Mouse (Mus musculus): Measurements from ENCODE around the gene Macf1.
"Not testable (repeated sequence)": the region's sequence is repeated elsewhere in the genome, so short reads cannot be mapped to it uniquely, and the experiment has no call there.

Gene Macf1

GRCm38 (mm10) chr4:123669696-123670095, 14.5 kb downstream of the Macf1 start:
- DNase-seq = no peak

DNA sequence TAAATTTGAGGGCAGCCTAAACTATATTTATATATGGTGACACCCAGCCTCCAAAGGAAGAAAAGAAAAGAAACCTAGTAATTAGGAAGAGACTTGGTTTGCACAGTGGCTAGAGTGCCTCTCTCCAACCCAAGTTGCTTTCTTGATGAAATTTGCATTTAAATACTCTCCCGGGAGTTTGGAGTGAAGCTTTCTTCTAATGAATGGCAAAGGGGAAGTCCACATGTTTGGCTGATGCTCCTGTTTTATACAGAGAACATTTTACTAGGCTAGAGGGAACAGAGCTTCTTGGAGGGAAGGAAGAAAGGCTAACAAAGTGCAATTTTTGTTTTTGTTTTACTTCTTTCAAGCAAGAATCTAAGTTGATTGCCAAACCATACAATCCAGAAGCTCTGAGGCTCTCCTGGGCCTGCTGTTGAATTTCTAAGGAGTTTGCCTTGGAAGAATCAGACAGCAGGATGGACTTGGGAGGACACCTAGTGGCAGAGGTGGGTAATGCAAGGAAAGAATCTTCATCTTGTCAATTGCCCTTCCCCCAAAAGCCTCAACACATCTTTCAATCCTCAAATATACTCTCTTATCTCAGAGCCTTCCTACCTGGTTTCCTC, 16.8 kb downstream of the Macf1 start:
- DNase-seq = peak; percentile 80

- DNase-seq = no peak
Measured at GRCm38 (mm10) chr4:123666517-123666916, 17.6 kb downstream of the Macf1 start.

DNA sequence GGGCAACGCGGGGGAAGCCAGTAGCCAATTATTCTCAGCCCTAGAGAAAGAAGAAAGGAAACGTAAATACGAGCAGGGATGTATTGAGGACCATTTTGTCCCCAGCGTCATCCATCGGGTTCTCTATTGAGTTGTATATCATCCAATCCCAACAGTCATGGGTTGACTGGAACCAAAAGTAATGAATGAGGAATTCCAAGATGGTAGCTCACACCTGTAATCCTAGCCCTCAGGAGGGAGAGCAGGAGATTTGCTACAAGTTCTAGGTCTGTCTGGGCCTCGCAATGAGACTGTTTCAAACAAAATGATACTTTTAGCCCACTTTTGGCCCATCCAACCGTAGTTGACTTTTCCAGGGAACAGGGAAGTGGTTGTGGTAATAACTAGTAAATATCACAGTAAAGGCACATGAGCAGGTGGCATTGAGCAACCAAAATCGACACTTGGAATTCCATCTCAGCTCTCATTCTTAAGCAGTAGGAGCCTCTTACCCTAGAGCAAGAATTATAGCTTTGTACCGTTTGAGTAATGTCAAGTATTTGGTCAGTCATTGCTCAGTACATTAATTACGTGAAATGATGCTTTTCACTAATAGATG, 18.4 kb downstream of the Macf1 start:
- no peak for DNase-seq

GRCm38 (mm10) chr4:123664951-123665661, 19.1 kb downstream of the Macf1 start:
- no peak for DNase-seq

- no peak for DNase-seq
Measured at GRCm38 (mm10) chr4:123664021-123664950, 19.9 kb downstream of the Macf1 start.

DNA sequence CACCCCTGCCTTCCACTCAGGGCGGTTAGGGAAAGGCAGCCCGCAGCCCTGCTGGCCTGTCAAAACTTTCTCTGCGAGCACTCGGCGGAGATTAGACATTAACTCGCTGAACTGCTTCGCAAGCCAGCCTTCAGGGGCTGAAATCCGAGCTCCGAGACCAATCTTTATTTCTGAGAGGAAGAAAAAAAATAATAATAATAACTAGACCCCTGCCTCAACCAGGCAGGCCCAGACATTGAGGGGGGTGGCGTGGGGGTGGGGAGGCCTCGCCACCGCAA, 20.5 kb downstream of the Macf1 start:
- no peak for DNase-seq

DNA sequence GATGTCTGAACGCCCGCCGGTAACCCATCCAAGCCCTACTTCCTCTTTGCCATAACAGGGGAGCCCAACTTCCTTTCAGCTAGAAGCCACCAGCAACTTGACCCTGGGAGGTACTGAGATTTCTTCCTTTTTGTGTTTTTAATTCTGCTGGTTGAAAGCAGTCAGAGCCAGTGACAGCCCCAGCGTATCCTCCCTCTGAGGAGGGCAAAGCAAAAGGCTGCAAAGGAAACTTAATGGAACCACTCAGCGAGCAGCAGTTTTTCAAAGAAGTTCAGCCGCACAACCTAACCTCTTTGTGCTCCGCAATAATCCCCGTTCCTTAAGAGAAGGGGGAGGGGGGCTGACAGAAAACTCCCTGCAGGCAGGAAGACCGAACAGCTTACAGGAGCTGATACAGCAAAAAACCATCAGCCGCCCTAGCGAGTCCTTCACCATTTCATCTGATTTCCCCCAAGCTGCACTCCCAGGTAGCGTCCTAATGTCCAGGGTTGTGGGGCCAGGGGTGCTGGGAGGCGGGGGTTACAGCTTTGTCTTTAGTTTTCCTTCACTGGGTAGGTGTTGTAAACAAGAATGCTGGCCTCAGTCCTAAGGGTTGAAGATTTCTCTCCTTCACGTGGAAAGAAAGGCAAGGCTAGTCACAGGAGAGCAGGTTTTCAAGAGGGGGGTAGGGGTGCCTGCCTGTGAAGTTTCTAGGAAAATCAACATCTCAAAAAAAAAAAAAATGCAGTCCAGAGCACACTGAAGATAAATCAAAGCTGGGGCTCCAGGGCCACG, 21.1 kb downstream of the Macf1 start:
- DNase-seq = no peak

DNA sequence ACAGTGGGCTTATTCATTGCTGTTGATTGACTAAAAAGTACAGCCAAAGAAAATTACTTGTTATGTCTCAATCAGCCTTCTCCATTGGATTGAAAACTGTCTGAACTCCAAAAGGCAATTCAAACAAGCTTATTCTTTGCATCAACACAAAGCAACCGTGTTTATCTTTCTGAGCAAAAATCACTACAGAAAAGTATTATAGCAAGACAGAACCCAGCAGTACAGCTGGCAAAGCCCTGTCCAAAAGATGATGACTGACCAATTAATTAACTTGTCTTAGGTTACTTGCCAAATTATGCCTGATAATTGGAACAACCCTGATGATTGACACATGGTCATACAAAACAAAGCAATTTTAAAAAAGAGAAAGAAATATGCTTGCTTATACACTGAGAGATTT, 26.0 kb downstream of the Macf1 start:
- DNase-seq = no peak

- DNase-seq = no peak
Measured at GRCm38 (mm10) chr4:123655245-123655644, 28.9 kb downstream of the Macf1 start.

GRCm38 (mm10) chr4:123654566-123654965, 29.6 kb downstream of the Macf1 start:
- no peak for DNase-seq

DNA sequence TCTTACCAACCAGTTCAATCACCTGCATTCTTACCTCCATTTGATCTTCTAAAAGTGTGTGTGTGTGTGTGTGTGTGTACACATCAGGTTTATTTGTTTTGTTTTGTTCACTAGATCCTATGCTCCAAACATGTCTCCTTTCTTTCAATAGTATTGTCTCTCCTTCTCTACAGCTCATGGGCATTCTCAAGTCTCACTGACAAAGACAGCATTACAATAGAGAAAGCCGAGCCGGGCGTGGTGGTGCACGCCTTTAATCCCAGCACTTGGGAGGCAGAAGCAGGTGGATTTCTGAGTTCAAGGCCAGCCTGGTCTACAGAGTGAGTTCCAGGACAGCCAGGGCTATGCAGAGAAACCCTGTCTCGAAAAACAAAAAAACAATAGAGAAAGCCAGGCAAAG, 30.7 kb downstream of the Macf1 start:
- DNase-seq = not testable (repeated sequence)

GRCm38 (mm10) chr4:123652130-123652529, 32.0 kb downstream of the Macf1 start:
- DNase-seq = no peak

DNA sequence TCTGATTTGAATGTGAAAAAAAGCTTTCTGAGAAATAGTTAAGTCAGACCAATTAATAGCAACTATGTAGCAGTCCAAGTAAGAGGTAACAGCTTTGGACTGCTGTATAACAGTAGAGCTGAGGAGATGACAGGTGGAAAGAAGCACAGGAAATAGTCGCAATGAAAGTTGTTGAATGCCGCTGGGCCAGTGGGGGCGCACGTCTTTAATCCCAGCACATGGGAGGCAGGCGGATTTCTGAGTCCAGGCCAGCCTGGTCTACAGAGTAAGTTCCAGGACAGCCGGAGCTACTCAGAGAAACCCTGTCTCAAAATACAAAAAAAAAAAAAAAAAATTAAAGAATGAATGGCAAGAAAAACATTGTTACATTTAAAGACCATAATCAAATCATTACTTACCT, 35.0 kb downstream of the Macf1 start:
- no peak for DNase-seq

DNA sequence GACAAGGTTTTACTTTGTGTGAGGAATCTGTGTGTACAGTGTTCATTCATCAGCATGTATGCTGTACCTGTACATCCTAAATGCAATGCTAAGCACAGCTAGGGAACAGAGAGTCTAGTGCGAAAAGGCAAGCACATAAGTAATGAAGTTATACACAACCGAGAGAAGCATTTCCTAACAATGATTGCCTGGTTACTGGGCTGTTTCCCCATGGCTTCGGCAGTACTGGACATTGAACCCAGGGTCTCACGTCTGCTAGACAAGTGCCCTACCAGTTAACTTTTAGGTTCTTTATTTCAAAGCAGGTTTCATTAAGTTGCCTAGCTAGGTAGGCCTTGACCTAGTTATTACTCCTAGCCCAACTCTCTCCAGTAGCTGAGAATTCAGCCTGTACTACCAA, 36.5 kb downstream of the Macf1 start:
- no peak for DNase-seq

DNA sequence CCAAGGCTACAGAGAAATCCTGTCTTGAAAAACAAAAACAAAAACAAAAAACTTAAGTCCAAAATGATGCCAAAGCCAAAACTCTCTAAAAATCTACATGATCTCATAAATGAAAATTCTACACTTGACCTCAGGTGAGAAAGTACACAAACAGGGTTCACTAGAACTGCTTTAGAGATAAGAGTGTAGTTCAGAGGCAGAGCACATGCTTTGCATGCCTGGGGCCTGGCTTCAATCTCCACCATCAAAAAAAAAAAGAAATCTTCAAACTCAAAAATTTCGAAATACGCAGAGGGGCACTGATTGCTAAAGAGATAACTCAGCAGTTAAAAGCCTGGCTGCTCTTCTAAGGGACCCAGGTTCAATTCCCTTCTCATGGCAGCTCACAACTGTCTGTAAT, 37.1 kb downstream of the Macf1 start:
- no peak for DNase-seq

GRCm38 (mm10) chr4:123645246-123645845, 38.8 kb downstream of the Macf1 start:
- DNase-seq = no peak

DNA sequence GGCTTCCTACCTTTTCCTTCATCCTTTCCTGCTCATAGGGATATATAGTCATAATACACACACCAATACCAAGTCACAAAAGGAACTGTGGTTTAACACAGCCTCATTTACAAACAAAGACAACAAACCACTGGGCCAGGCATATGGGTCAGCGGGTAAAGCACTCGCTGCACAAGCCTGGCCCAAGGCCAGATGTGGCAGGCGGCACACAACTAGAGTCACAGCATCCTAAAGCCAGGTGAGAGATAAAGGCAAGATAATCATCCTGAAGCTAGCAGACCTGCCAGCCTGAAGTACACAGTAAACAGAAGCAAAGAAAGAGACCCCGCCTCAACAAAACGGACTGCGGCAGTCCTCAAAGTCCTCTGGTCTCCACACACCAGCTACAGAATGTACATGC, 40.6 kb downstream of the Macf1 start:
- DNase-seq = no peak

DNA sequence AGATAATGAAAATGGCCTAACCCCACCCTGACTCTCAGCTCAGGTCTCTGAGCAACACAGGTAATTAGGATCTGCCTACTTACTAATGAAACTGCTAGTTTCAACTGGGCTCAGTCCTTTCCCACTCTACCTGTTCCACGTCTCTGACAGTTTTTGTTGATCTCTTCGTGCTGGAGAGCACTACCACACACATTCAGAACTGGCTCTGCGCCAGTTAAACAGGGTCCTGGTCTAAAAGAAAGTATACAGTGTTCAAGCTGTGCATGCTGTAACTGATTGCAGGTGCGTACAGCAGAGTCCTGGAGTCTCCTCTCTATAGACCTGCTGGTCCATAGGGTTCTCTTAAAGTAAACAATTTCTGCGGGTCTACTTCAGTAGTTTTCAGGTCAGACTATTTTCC, 41.3 kb downstream of the Macf1 start:
- no peak for DNase-seq

GRCm38 (mm10) chr4:123637136-123637535, 47.0 kb downstream of the Macf1 start:
- no peak for DNase-seq

DNA sequence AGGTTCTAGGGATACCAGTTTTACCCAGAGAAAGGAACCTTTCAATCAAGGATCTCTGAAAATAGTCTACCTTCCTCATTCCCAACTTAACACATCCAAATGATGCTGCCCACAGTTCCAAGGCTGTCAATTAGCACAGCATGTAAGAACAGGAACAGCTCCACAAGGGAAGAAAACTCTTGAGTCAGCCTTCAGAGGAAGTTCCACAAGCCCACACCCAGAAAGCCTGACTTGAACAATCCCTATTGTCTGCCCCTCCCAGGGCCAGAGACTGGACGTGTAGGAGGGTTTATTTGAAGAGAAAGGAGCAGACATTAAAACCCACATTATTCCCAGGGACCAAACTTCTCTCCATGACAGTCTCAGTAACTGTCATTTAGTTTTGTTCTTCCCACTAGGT, 48.7 kb downstream of the Macf1 start:
- DNase-seq = no peak

DNA sequence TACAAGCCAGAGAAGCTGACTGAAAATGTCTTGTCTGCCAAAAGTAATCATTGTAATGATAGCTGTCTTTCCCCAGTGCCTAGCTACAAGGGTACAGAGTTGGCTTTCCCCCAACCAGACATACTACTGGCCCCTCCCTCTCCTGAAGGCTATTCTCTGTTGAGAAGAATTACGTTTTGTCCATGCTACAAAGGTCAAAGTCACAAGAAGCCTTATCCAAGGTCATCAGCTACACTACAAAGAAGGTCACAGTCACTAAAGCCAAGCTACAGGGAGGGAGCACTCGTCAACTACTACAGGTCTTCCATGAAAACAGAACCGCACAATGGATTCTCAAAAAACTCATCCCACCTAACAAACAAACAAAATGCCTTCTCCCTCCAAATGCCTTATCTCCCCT, 49.7 kb downstream of the Macf1 start:
- no peak for DNase-seq

All from layer of hippocampus, adult 9-11 months (tissue).